Mouse (Mus musculus) kidney, postnatal 10 days (tissue): ENCODE results near the gene Hoxa4.

Experiments used
- DNase-seq: peaks from one replicate; pipeline ENCODE4 v3.0.0; 2021; ENCODE audit warnings: mixed read lengths

Gene Hoxa4

DNA sequence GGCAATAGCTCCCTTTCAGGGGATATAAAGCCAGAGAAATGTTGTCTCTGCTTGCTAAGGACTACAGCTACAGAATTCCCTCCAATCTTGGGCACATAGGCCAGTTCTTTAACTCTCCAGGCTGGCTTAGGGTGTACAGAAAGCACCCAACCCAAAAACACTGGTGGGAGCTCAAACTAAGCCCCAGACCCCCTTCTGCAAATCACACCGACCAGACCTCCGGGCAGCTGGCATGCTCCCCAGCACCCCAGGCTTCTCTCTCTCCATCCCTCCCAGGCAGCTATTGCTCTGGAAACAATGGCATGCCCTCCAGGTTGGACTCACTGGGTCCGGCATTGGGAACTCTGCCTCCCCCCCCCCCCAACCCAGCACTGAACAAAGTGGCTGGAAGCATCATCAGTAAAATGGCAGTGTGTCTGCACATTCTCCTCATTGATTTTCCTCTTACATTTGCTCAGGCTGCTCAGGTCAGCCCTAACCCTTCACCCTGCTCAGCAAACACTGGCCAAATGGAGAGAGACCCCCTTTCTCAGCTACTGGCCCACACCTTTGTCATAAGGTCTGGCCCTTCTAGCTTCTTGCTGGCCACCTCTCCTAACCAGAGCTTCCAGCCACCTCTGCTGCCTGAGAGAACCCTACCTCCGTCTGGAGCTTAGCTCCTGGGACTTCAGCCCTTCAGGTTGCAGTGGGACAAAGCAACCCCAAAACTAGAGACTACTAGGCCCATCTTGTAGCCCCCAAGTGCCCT lies 12.5 kb downstream of the Hoxa4 start:
- DNase-seq, result peak; percentile 42

GRCm38 (mm10) chr6:52177806-52178205 lies 13.7 kb downstream of the Hoxa4 start:
- peak; percentile 20 for DNase-seq

DNA sequence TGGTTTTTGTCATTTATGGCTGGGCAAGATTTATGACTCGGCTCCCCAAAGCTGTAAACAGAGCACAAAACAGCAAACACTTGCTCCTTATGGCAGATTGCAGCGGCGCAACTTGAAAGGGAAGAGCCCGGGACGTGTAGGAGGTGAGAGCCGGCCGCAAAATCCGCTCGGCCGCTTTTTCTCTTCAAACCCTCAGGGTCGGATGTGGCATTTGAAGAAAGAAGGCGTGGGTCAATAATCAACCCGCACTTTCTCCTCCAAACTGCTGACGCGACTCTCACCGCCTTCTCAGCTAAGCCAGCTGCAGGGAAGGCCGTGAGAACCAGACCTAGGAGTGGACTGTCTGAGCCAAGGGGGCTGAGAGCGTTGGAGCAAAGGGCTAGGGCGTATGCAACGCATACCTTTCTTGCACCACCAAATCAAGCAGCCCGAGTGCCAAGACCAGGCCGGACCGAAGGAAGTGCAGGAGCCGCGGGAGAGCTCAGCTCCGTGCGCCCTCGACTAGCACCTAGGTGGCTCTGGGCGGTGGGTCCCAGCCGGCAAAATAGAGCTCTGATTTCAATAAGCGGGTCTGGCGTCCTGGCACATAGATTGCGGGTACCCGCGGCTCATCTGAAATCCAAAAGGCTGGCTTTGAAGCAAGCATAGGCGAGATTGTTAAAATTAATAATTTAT lies 14.4 kb downstream of the Hoxa4 start, which contains the start of gene 5730596B20Rik:
Gene 5730596B20Rik (plus strand): TSS at position 438 of the 675 bp plus-strand sequence.
- peak; percentile 81 for DNase-seq

DNA sequence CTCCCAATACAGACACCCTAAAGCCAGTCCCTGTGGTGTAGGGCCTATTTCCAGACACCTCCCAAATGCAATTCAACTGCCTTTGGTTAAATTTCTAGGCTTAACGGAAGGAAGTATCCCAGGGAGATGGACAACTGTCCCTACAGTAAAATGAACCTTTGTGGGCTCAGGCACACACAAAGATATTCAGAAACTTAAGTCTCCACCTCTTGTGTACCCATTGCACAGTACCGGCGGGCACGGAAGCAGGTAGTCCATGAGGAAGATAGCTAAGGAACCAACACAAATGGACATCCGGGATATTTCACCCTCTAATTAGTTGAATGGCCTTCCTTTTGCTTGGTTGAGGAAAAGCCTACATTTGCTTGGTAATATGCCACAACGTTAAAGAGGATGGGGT lies 15.2 kb downstream of the Hoxa4 start:
- DNase-seq, result peak; percentile 34

- DNase-seq, result peak; percentile 87
Measured at GRCm38 (mm10) chr6:52175864-52176263, 15.7 kb downstream of the Hoxa4 start.

DNA sequence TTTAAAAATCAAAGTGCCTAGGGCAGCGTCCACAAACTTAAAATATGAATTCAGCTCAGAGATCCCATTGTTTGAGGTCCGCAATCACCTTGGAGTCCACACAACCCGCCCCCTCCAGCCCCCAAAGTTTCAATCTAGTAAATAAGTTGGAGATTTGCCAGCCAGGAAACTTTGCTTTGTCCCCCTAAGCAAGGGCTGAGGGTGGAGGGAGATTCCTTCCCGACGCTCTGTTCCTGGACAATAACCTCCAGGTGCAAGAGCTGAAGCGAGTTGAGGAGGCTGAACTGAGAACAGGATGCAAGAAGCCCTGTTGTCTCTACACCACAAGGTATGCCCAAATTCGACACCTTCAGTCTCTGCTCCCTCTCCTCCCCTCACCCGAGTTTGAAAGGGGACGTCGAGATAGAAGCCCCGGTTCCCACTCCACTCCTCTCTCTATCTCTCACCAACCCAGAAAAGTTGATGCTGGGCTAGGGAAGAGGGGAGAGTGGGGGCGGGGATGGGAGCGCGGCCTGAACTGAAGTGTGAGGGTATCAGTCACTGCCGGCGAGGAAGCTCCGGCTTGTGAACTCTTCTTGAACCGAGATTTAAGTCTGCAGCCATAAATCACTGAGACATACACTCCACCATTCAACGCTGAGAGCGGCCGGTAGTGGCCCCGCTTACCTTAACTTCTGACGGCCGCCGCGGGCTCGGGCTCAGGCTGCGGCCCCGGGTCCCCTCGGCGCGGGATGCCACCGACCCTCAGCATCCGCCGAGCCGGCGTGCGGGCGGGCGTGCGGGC lies 16.4 kb downstream of the Hoxa4 start:
- DNase-seq, result peak; percentile 83

DNA sequence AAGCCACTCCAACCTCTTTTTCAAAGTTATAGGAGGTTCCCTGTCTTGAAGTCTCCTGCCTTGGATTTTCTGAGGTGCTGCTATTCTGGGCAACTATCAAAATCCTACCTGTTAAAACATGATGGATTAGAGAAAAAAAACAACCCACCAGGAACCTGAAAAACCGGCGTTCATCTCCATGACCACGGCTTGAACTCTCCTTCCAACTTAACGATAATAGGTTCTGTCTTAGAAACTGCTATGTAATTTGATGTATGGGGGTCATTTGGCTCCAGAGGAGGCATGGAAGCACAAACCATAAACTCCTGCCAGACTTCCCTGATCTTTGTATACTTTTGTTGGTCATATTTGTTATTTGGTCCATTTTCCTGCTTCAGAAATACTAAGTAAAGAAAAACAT lies 17.9 kb downstream of the Hoxa4 start:
- DNase-seq, result no peak

- DNase-seq, result peak; percentile 97
Measured at GRCm38 (mm10) chr6:52172501-52172900, 19.1 kb downstream of the Hoxa4 start.

GRCm38 (mm10) chr6:52171938-52172337 lies 19.6 kb downstream of the Hoxa4 start:
- peak; percentile 59 for DNase-seq

- DNase-seq, result peak; percentile 66
Measured at GRCm38 (mm10) chr6:52171331-52171730, 20.2 kb downstream of the Hoxa4 start.

DNA sequence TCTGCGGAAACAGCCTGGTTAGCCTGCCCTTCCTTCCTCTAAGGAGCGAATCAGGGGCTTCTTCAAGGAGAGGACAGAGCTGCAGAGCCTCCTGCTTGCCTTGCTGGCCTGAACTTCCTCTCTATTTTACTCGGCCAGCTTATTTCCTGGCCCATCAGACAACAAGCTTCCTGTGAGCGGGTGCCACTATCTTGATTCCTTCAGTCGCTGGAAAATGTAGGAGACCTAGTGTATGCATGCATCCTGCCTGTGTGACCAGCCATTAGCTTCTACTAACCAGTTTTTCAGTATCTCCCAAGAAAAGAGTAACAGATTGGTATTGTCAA lies 20.7 kb downstream of the Hoxa4 start:
- no peak for DNase-seq

GRCm38 (mm10) chr6:52170166-52170897 lies 21.2 kb downstream of the Hoxa4 start:
- DNase-seq, result peak; percentile 74

GRCm38 (mm10) chr6:52169499-52170165 lies 21.9 kb downstream of the Hoxa4 start:
- peak; percentile 43 for DNase-seq

DNA sequence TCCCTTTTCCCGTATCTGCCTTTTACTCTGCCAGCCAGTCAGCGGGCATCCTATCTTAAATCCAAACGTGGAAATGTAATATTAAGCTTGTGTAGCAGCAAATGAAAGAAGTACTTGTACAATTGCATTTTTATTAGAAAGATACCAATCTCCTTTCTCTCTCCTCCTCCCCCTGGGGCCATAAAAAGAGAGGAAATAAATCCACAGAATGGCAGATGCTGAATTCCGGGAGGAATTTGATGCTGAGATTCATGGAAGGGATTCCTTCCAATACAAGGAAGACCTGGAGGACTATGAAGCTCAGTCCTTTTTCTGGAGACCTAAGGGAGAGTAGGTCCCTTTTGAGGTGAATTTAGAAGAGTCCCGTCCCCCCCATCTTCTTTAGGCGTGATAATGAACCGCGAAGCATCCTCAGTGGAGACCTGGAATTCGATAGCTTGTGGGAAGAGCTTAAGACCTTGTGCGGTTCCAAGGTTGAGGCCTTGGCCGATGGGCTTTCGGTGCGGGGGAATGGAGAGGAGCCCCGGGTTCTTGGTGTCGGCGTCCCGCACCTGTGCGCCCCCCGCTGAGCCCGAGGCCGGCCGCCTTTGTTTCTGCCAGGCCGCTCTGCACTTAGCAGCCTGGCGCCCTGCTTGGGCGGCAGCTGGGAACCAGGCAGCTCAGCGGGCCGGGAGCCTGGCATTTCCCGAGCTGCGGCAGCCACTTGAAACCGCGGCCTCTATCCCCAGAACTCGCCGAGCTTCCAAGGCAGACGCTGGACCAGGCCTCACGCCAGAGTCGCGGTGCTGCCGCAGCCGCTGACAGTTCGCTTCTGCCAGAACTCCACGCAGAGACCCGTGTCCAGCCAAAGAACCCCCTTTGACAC lies 23.1 kb downstream of the Hoxa4 start:
- DNase-seq, result peak; percentile 73

DNA sequence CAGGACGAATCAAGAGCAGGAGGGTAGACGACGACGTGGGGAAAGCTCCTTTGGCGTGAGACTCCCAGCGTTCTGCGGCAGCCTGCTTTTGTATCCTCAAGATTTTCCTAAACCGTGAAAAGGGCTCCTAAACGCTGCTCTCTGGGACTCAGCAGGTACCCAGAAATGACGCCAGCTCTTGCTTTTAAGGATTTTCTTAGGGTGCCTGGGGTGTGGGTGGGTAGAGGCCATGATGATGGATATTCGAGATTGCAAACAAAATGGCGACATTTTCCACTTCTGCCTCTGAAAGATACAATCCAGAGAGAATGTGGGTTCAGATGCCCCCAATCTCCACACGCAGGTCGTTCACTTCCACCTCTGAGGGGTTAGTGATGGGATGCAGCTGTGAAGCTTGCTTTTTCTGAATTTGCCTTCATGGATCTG lies 23.8 kb downstream of the Hoxa4 start:
- DNase-seq, result no peak

- no peak for DNase-seq
Measured at GRCm38 (mm10) chr6:52167176-52167575, 24.4 kb downstream of the Hoxa4 start.

GRCm38 (mm10) chr6:52166431-52167077 lies 25.0 kb downstream of the Hoxa4 start:
- DNase-seq, result peak; percentile 38

- peak; percentile 68 for DNase-seq
Measured at GRCm38 (mm10) chr6:52165441-52166370, 25.8 kb downstream of the Hoxa4 start.

GRCm38 (mm10) chr6:52164626-52165440 lies 26.7 kb downstream of the Hoxa4 start, which contains the start of gene Hoxa2:
Gene Hoxa2, minus strand, starts transcription at chr6:52164831.
- DNase-seq, result peak; percentile 68
